Mouse (Mus musculus) activated CD4-positive, CD25-positive, alpha-beta regulatory T cell (primary cell): ENCODE data around the gene Nup188. TPM values are rescaled to one million over a fixed set of nuclear protein-coding genes. Genes with fewer than 3 reads are reported as not detected.

Experiments used
- polyA plus RNA-seq, 2 experiments: library from polyadenylated mRNA; unstranded; fragments of 100-300 nt; shearing (Covaris generic); gene quantifications; one replicate each; pipeline ENCODE4 v1.2.1; 2017

The Nup188 gene
- 10 to 100 TPM; 16.5 to 22.0 TPM for polyA plus RNA-seq

GRCm38 (mm10) chr2:30286192-30287026 lies at the start of gene Nup188, which contains the start of gene Dolk:
Nup188 (plus strand) TSS chr2:30286397.
Dolk (minus strand) TSS chr2:30286334.

GRCm38 (mm10) chr2:30237199-30237880 lies 48.9 kb upstream of the Nup188 start, which contains the start of gene Lrrc8a:
Lrrc8a (plus strand) TSS chr2:30237715.

GRCm38 (mm10) chr2:30240267-30240666 lies 45.9 kb upstream of the Nup188 start, which contains the start of gene Gm28035:
Gm28035 (plus strand) TSS chr2:30240567.

GRCm38 (mm10) chr2:30265767-30266253 lies 20.4 kb upstream of the Nup188 start, which contains the start of gene Phyhd1:
Phyhd1 (plus strand) TSS chr2:30266203.

GRCm38 (mm10) chr2:30280743-30281142 lies 5.5 kb upstream of the Nup188 start, which contains the start of gene Gm28038:
Gm28038 (plus strand) TSS chr2:30281043.

GRCm38 (mm10) chr2:30358533-30359531 lies 72.6 kb downstream of the Nup188 start, which contains the start of gene Sh3glb2:
Sh3glb2 (minus strand) TSS chr2:30359337.

GRCm38 (mm10) chr2:30363773-30364650 lies 77.8 kb downstream of the Nup188 start, which contains the start of gene Miga2:
Miga2 (plus strand) TSS chr2:30364233.

GRCm38 (mm10) chr2:30392114-30392576 lies 105.9 kb downstream of the Nup188 start, which contains the start of gene Dolpp1:
Dolpp1 (plus strand) TSS chr2:30392254.

Other genes starting within 250 kb of the Nup188 start
- 1 to 10 TPM in 1 of 2 experiments, under 1 TPM in 1; 0.93 to 1.4 TPM for gene Wdr34, start 237.5 kb upstream of the Nup188 start, polyA plus RNA-seq
- 100 to 1,000 TPM; 308 to 386 TPM for gene Set, start 229.0 kb upstream of the Nup188 start, polyA plus RNA-seq
- under 1 TPM; 0.43 to 0.75 TPM for gene Pkn3, start 208.7 kb upstream of the Nup188 start, polyA plus RNA-seq
- 10 to 100 TPM; 29.0 to 33.8 TPM for gene Zdhhc12, start 192.7 kb upstream of the Nup188 start, polyA plus RNA-seq
- 10 to 100 TPM; 52.2 to 53.4 TPM for gene Zer1, start 161.8 kb upstream of the Nup188 start, polyA plus RNA-seq
- 1 to 10 TPM; 6.2 to 7.8 TPM for gene Tbc1d13, start 152.7 kb upstream of the Nup188 start, polyA plus RNA-seq
- gene Endog, start 114.9 kb upstream of the Nup188 start, polyA plus RNA-seq: 10 to 100 TPM; 15.3 to 20.4 TPM
- gene Spout1, start 107.9 kb upstream of the Nup188 start, polyA plus RNA-seq: 10 to 100 TPM; 27.5 to 36.4 TPM
- gene Kyat1, start 80.5 kb upstream of the Nup188 start, polyA plus RNA-seq: 10 to 100 TPM in 1 of 2 experiments, 1 to 10 TPM in 1; 9.9 to 10.6 TPM
- gene Lrrc8a, start 48.7 kb upstream of the Nup188 start, polyA plus RNA-seq: 1 to 10 TPM; 7.7 to 9.7 TPM
- 1 to 10 TPM; 2.3 to 4.6 TPM for gene Gm28035, start 45.8 kb upstream of the Nup188 start, polyA plus RNA-seq
- gene Phyhd1, start 20.2 kb upstream of the Nup188 start, polyA plus RNA-seq: 1 to 10 TPM; 4.9 to 8.1 TPM
- gene Gm28038, start 5.4 kb upstream of the Nup188 start, polyA plus RNA-seq: not detected
- gene Dolk, start 63 bp upstream of the Nup188 start, polyA plus RNA-seq: 10 to 100 TPM; 15.1 to 17.4 TPM
- gene Sh3glb2, start 72.9 kb downstream of the Nup188 start, polyA plus RNA-seq: 100 to 1,000 TPM; 116 to 126 TPM
- 10 to 100 TPM in 1 of 2 experiments, 1 to 10 TPM in 1; 4.9 to 12.4 TPM for gene Miga2, start 77.8 kb downstream of the Nup188 start, polyA plus RNA-seq
- 10 to 100 TPM; 20.8 to 30.3 TPM for gene Dolpp1, start 105.9 kb downstream of the Nup188 start, polyA plus RNA-seq
- gene Crat, start 129.4 kb downstream of the Nup188 start, polyA plus RNA-seq: 1 to 10 TPM; 7.5 to 8.8 TPM
- 100 to 1,000 TPM in 1 of 2 experiments, 10 to 100 TPM in 1; 78.2 to 113 TPM for gene Ptpa, start 129.6 kb downstream of the Nup188 start, polyA plus RNA-seq
- under 1 TPM; 0.09 to 0.29 TPM for gene Ier5l, start 187.8 kb downstream of the Nup188 start, polyA plus RNA-seq